Mouse (Mus musculus) E14TG2a.4 (cell line): ENCODE measurements at regions not wholly inside any gene's neighbourhood (a gene's known extent, or its start where the extent isn't known, plus 50 kb on each side); places are given as distances from the start of the nearest gene placed in this dataset.

Experiments used
- CTCF ChIP-seq: conservative IDR thresholded peaks from 2 replicates; pipeline ENCODE4 v1.5.1; 2014; ENCODE audit warnings: low read length
- NANOG ChIP-seq: IDR thresholded peaks from 2 replicates; pipeline ENCODE4 v1.6.1; 2014; ENCODE audit warnings: borderline replicate concordance, low read length, mixed read lengths

DNA sequence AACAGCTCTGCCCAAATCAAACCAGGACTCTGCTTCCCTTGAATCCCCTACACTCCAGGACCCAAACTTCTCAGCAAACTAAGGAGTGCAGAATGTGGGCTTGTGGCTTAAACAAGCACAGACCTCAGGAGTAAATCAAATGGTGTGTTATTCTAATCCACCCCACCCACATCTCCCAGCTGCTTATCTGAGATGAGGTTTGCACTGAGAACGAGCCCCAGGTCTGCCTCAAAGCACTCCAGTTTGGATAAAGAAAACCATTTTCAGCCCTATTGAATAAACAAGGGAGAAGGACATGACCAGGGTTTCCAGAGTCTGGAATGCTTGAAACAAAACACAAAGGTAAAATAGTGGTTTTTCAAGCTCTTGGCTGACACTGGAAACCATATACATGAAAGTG is 132.9 kb upstream of the Mafb start:
- TF ChIP-seq CTCF = no peak
- TF ChIP-seq NANOG = no peak
